Mouse (Mus musculus) lung, postnatal 14 days (tissue): ENCODE measurements around the gene Mink1.
"Not testable (repeated sequence)": the region's sequence is repeated elsewhere in the genome, so short reads cannot be mapped to it uniquely, and the experiment has no call there.

Experiments
- DNase-seq: peaks from one replicate; pipeline ENCODE4 v3.0.0; 2021

Mink1 gene

GRCm38 (mm10) chr11:70562287-70562994 lies at the start of gene Mink1:
Gene Mink1 (plus strand): TSS chr11:70562881.
- peak; percentile 89 for DNase-seq

GRCm38 (mm10) chr11:70513520-70513919 lies 49.2 kb upstream of the Mink1 start:
- DNase-seq, result no peak

- no peak for DNase-seq
Measured at GRCm38 (mm10) chr11:70514288-70514687, 48.4 kb upstream of the Mink1 start, which contains the start of gene Vmo1. Gene Vmo1 (minus strand): TSS chr11:70514616.

- DNase-seq, result peak; percentile 37
Measured at GRCm38 (mm10) chr11:70516352-70516751, 46.3 kb upstream of the Mink1 start.

- no peak for DNase-seq
Measured at GRCm38 (mm10) chr11:70518436-70518835, 44.2 kb upstream of the Mink1 start.

- no peak for DNase-seq
Measured at GRCm38 (mm10) chr11:70518923-70519322, 43.8 kb upstream of the Mink1 start, which contains the start of gene Gltpd2. Gene Gltpd2 (plus strand): TSS chr11:70519196.

- DNase-seq, result peak; percentile 31
Measured at GRCm38 (mm10) chr11:70520178-70520769, 42.4 kb upstream of the Mink1 start.

GRCm38 (mm10) chr11:70523306-70523989 lies 39.2 kb upstream of the Mink1 start:
- not testable (repeated sequence) for DNase-seq

- DNase-seq, result no peak
Measured at GRCm38 (mm10) chr11:70524782-70525181, 37.9 kb upstream of the Mink1 start.

GRCm38 (mm10) chr11:70525184-70525678 lies 37.5 kb upstream of the Mink1 start, which contains the start of gene Psmb6:
Gene Psmb6 (plus strand): TSS chr11:70525367.
- DNase-seq, result peak; percentile 89

- no peak for DNase-seq
Measured at GRCm38 (mm10) chr11:70525726-70526125, 37.0 kb upstream of the Mink1 start.

GRCm38 (mm10) chr11:70526211-70526610 lies 36.5 kb upstream of the Mink1 start:
- DNase-seq, result no peak

- no peak for DNase-seq
Measured at GRCm38 (mm10) chr11:70528610-70529009, 34.1 kb upstream of the Mink1 start.

- not testable (repeated sequence) for DNase-seq
Measured at GRCm38 (mm10) chr11:70531065-70531464, 31.6 kb upstream of the Mink1 start.

- no peak for DNase-seq
Measured at GRCm38 (mm10) chr11:70532839-70533238, 29.8 kb upstream of the Mink1 start, which contains the start of gene Gm40193. Gene Gm40193 (minus strand): TSS chr11:70532939.

- DNase-seq, result no peak
Measured at GRCm38 (mm10) chr11:70539423-70539822, 23.3 kb upstream of the Mink1 start.

GRCm38 (mm10) chr11:70539877-70540587 lies 22.6 kb upstream of the Mink1 start, which contains the start of gene Pld2:
Gene Pld2 (plus strand): TSS chr11:70540064.
- peak; percentile 93 for DNase-seq

- DNase-seq, result no peak
Measured at GRCm38 (mm10) chr11:70540928-70541327, 21.8 kb upstream of the Mink1 start.

- no peak for DNase-seq
Measured at GRCm38 (mm10) chr11:70541415-70541814, 21.3 kb upstream of the Mink1 start.

- no peak for DNase-seq
Measured at GRCm38 (mm10) chr11:70544496-70544895, 18.2 kb upstream of the Mink1 start.

GRCm38 (mm10) chr11:70551526-70551925 lies 11.2 kb upstream of the Mink1 start:
- no peak for DNase-seq

- peak; percentile 15 for DNase-seq
Measured at GRCm38 (mm10) chr11:70553940-70554339, 8.7 kb upstream of the Mink1 start.

GRCm38 (mm10) chr11:70557545-70557944 lies 5.1 kb upstream of the Mink1 start:
- no peak for DNase-seq
